Mouse (Mus musculus) hindbrain, embryonic 10.5 days (tissue): Measurements from ENCODE around the gene Tbx15. TPM values are rescaled to one million over a fixed set of nuclear protein-coding genes. Genes with fewer than 3 reads are reported as not detected.

ENCODE experiments used
- DNase-seq: peaks from one replicate; pipeline ENCODE4 v3.0.0-alpha.2; 2017; ENCODE audit warnings: low spot score
- H3K27ac ChIP-seq: fragments of 300-500 bp; sonication (generic); 2 replicates; pipeline ENCODE4 v1.5.1; 2016; ENCODE audit warnings: mild to moderate bottlenecking, moderate library complexity
- H3K27me3 ChIP-seq: fragments of 300-500 bp; sonication (generic); 2 replicates; pipeline ENCODE4 v1.6.1; 2016; ENCODE audit warnings: mild to moderate bottlenecking; ENCODE audit not compliant: poor library complexity, insufficient read depth, severe bottlenecking
- H3K36me3 ChIP-seq: fragments of 300-500 bp; sonication (generic); 2 replicates; pipeline ENCODE4 v1.6.1; 2016; ENCODE audit warnings: mild to moderate bottlenecking, moderate library complexity
- H3K4me1 ChIP-seq: fragments of 300-500 bp; sonication (generic); replicated peaks from 2 replicates; pipeline ENCODE4 v1.6.1; 2016; ENCODE audit warnings: mild to moderate bottlenecking
- H3K4me3 ChIP-seq: fragments of 300-500 bp; sonication (generic); 2 replicates; pipeline ENCODE4 v1.5.1; 2016; ENCODE audit warnings: mild to moderate bottlenecking, moderate library complexity
- H3K9me3 ChIP-seq: fragments of 300-500 bp; sonication (generic); 2 replicates; pipeline ENCODE4 v1.6.1; 2016; ENCODE audit warnings: mild to moderate bottlenecking, moderate library complexity
- WGBS: fragments of 180-500 bp; shearing (Covaris S2); methylation state at CpG from one replicate; pipeline ENCODE4 v1.1.7; 2016; 5-methylcytosine and 5-hydroxymethylcytosine counted together
- polyA plus RNA-seq: library from polyadenylated mRNA; unstranded; fragments of >200 nt; fragmentation: Nextera tagmentation; extraction: Ambion mirVana; gene quantifications from 2 replicates; pipeline ENCODE4 v1.2.1, GENCODE M21; 2016

Gene Tbx15
- polyA plus RNA-seq, 1 experiment from 2014 or later, result 2.2 TPM

DNA sequence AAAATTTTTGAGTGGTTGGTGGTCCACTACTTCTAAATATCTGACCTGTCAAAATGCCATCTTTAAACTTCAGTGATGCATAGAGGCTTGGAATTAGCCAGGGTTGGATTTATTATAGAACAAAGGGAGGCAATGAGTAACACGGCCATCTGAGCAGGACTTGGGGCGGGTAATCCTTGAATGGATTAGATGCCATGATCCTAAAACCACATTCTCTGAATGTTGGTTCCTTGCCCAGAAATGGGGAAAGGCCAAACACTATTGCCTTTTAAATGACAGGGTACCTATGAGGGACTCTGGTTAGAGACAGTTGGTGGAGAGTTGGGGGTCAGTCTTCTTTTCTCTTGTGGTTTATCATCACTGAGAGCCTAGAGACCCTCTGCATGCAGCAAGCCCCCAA, 55.1 kb downstream of the Tbx15 start:
- Histone ChIP-seq H3K4me1 (peaks cover under 1% of the 10 kb centered on the region; the same call in 1 of the 2 replicates), H3K36me3 (no peaks in the 10 kb centered on the region), H3K27ac (no peak overlapping the region), H3K4me3 (no peak overlapping the region), H3K9me3 (no peaks in the 10 kb centered on the region), H3K27me3 (no peaks in the 10 kb centered on the region)
- no peak for DNase-seq
- WGBS, result 89% methylated on average over 2 of the region's 2 CpGs

DNA sequence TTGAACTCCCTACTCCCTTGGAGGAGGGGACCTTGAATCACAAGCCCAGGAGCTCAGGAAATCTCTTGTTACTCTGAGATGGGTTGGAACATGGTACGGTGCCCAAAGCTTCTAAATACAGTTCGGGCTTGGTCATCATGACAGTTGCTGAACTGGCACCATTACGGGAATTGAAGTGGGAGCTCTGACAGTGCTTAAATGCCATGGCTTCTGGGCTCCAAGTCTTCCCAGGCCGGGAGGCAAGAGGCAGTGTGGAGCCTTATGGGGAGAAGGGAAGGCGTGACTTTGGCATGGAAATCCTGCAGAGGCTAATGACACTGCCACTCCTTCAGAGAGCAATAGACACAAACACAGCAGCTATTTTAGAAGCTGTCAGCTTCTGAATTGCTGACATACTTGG, 56.0 kb downstream of the Tbx15 start:
- DNase-seq, result no peak
- Histone ChIP-seq H3K27ac (no peak overlapping the region), H3K4me1 (no peaks in the 10 kb centered on the region), H3K36me3 (no peaks in the 10 kb centered on the region), H3K4me3 (no peak overlapping the region), H3K9me3 (no peaks in the 10 kb centered on the region), H3K27me3 (no peaks in the 10 kb centered on the region)
- 88% methylated on average over 5 of the region's 5 CpGs for WGBS

DNA sequence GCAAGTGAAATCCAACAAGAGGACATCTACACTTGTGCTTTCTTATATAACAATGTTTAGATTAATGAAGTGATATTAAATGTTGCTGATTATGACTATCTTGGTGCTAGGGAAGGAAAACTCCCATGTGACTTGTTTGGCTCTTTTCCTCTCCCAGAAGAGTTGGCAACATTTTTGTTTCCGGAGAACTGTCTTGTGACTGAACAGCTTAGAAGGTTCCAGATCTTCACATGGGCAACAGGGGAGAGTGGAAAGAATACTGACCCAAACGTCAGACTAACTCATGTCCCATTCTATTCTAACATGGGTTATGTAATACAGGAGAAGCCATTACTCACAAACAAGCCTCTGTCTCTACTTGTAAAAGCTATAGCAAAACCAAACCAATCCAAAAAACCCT, 60.7 kb downstream of the Tbx15 start:
- Histone ChIP-seq H3K4me3 (no peak overlapping the region), H3K4me1 (no peaks in the 10 kb centered on the region), H3K27me3 (no peaks in the 10 kb centered on the region), H3K27ac (no peak overlapping the region), H3K36me3 (no peaks in the 10 kb centered on the region), H3K9me3 (no peaks in the 10 kb centered on the region)
- DNase-seq, result no peak
- 89% methylated on average over 2 of the region's 2 CpGs for WGBS

DNA sequence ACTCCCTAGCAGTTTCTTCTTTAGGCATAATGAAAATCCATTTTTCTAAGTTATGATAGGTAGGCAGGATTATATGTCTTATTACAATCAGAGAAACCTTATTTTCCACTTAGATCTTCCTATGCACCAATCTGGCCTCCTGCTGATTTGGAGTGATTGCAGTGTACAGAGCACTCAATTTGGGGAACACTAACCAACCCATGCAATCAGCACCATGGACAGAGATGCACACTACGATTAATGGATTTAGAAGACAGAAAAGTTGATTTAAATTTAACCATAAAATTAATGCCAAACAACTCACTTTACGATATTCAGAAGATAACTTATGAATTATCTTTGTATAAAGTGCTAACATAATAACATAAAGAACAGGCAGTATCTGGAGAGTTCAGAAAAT, 70.7 kb downstream of the Tbx15 start:
- H3K9me3 ChIP-seq, result no peaks in the 10 kb centered on the region
- H3K4me1 ChIP-seq, result no peaks in the 10 kb centered on the region
- no peak overlapping the region for H3K4me3 ChIP-seq
- no peaks in the 10 kb centered on the region for H3K36me3 ChIP-seq
- no peak for DNase-seq
- WGBS, result 64% methylated on average over 2 of the region's 2 CpGs
- no peak overlapping the region for H3K27ac ChIP-seq
- H3K27me3 ChIP-seq, result no peaks in the 10 kb centered on the region

DNA sequence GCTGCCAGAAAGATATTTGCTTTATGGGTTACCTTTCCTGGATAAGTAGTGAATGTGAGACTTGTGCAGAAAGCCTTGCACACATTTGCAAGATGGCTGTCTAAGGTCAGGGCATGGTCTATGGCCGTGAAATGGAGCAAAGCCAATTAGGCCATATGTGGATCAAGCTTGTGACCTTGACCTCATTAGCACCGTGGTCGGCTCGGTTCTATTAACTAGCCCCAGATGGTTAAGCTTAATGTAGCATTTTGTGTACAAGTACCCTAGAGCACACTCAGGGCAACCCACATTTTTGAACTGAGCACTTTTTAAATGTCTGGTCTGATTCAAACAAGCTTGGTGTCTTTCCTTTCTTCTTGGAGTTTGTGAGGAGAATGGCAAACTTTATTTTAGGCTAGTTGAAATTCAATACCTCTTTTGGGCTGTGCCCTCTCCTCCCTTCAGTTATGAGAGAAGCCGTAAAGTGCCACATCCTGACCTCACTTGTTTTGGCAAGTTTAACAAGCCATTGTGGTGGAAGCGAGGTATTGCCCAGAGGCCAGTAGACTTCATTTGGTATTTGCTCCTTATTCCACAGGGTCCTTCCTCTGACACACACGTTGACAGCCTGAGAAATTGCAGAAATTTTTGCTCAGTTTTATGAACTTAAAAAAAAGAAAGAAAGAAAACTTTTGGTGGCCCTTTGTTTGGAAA, 71.9 kb downstream of the Tbx15 start:
- no peak overlapping the region for H3K4me3 ChIP-seq
- H3K27ac ChIP-seq, result no peak overlapping the region
- WGBS, result 52% methylated on average over 7 of the region's 7 CpGs
- no peaks in the 10 kb centered on the region for H3K4me1 ChIP-seq
- H3K9me3 ChIP-seq, result no peaks in the 10 kb centered on the region
- H3K27me3 ChIP-seq, result no peaks in the 10 kb centered on the region
- peak; percentile 20 for DNase-seq
- no peaks in the 10 kb centered on the region for H3K36me3 ChIP-seq

GRCm38 (mm10) chr3:99322345-99322744, 82.2 kb downstream of the Tbx15 start:
- WGBS, result 92% methylated on average over 2 of the region's 2 CpGs
- H3K27me3 ChIP-seq, result no peaks in the 10 kb centered on the region
- H3K36me3 ChIP-seq, result no peaks in the 10 kb centered on the region
- no peak overlapping the region for H3K4me3 ChIP-seq
- no peaks in the 10 kb centered on the region for H3K4me1 ChIP-seq
- no peak overlapping the region for H3K27ac ChIP-seq
- no peaks in the 10 kb centered on the region for H3K9me3 ChIP-seq
- no peak for DNase-seq

- Histone ChIP-seq H3K4me1 (no peaks in the 10 kb centered on the region), H3K9me3 (no peaks in the 10 kb centered on the region), H3K36me3 (no peaks in the 10 kb centered on the region), H3K4me3 (no peak overlapping the region), H3K27me3 (no peaks in the 10 kb centered on the region), H3K27ac (no peak overlapping the region)
- 90% methylated on average over 5 of the region's 5 CpGs for WGBS
- DNase-seq, result no peak
Measured at GRCm38 (mm10) chr3:99329316-99329715, 89.1 kb downstream of the Tbx15 start.

GRCm38 (mm10) chr3:99331086-99331485, 90.9 kb downstream of the Tbx15 start:
- Histone ChIP-seq H3K4me1 (no peaks in the 10 kb centered on the region), H3K4me3 (no peak overlapping the region), H3K27me3 (no peaks in the 10 kb centered on the region), H3K36me3 (no peaks in the 10 kb centered on the region), H3K9me3 (no peaks in the 10 kb centered on the region), H3K27ac (no peak overlapping the region)
- DNase-seq, result no peak
- WGBS, result 90% methylated on average over 8 of the region's 8 CpGs

- Histone ChIP-seq H3K9me3 (no peaks in the 10 kb centered on the region), H3K4me3 (no peak overlapping the region), H3K27ac (no peak overlapping the region), H3K27me3 (no peaks in the 10 kb centered on the region), H3K36me3 (no peaks in the 10 kb centered on the region), H3K4me1 (no peaks in the 10 kb centered on the region)
- 73% methylated on average over 2 of the region's 2 CpGs for whole genome bisulfite sequencing
- DNase-seq, result no peak
Measured at GRCm38 (mm10) chr3:99336866-99337265, 96.7 kb downstream of the Tbx15 start.

GRCm38 (mm10) chr3:99338756-99339155, 98.6 kb downstream of the Tbx15 start:
- H3K9me3 ChIP-seq, result no peaks in the 10 kb centered on the region
- no peak for DNase-seq
- no peak overlapping the region for H3K27ac ChIP-seq
- 82% methylated on average over 1 of the region's 1 CpGs for WGBS
- H3K36me3 ChIP-seq, result no peaks in the 10 kb centered on the region
- no peaks in the 10 kb centered on the region for H3K4me1 ChIP-seq
- no peaks in the 10 kb centered on the region for H3K27me3 ChIP-seq
- H3K4me3 ChIP-seq, result no peak overlapping the region

GRCm38 (mm10) chr3:99340021-99340420, 99.8 kb downstream of the Tbx15 start:
- H3K27me3 ChIP-seq, result no peaks in the 10 kb centered on the region
- no peak for DNase-seq
- H3K27ac ChIP-seq, result no peak overlapping the region
- H3K36me3 ChIP-seq, result no peaks in the 10 kb centered on the region
- H3K4me1 ChIP-seq, result no peaks in the 10 kb centered on the region
- H3K9me3 ChIP-seq, result no peaks in the 10 kb centered on the region
- no peak overlapping the region for H3K4me3 ChIP-seq
- 95% methylated on average over 3 of the region's 3 CpGs for WGBS

GRCm38 (mm10) chr3:99379616-99380250, 139.6 kb downstream of the Tbx15 start:
- H3K4me3 ChIP-seq, result no peak overlapping the region
- DNase-seq, result no peak
- no peaks in the 10 kb centered on the region for H3K4me1 ChIP-seq
- no peaks in the 10 kb centered on the region for H3K27me3 ChIP-seq
- H3K9me3 ChIP-seq, result no peaks in the 10 kb centered on the region
- H3K27ac ChIP-seq, result no peak overlapping the region
- no peaks in the 10 kb centered on the region for H3K36me3 ChIP-seq
- 82% methylated on average over 2 of the region's 2 CpGs for WGBS

- Histone ChIP-seq H3K27me3 (no peaks in the 10 kb centered on the region), H3K36me3 (no peaks in the 10 kb centered on the region), H3K4me3 (no peak overlapping the region), H3K9me3 (no peaks in the 10 kb centered on the region), H3K4me1 (no peaks in the 10 kb centered on the region), H3K27ac (no peak overlapping the region)
- WGBS, result 51% methylated on average over 3 of the region's 4 CpGs
- no peak for DNase-seq
Measured at GRCm38 (mm10) chr3:99387127-99387526, 146.9 kb downstream of the Tbx15 start.
